Mouse (Mus musculus) bone marrow macrophage, adult 2 months (primary cell): ENCODE measurements around the gene Hapln4. TPM values are rescaled to one million over a fixed set of nuclear protein-coding genes. Genes with fewer than 3 reads are reported as not detected.
"Not testable (repeated sequence)": the region's sequence is repeated elsewhere in the genome, so short reads cannot be mapped to it uniquely, and the experiment has no call there.

ENCODE experiments used
- H3K27ac ChIP-seq: 2 replicates; pipeline ENCODE4 v1.5.1; 2012; ENCODE audit warnings: low read depth, low read length; ENCODE audit not compliant: insufficient read depth
- H3K4me1 ChIP-seq: 2 replicates; pipeline ENCODE4 v1.6.1; 2012; ENCODE audit warnings: low read length; ENCODE audit not compliant: control insufficient read depth, insufficient read depth
- H3K4me3 ChIP-seq: 2 replicates; pipeline ENCODE4 v1.5.1; 2012; ENCODE audit warnings: mild to moderate bottlenecking, low read length, moderate library complexity; ENCODE audit not compliant: insufficient read depth
- CTCF ChIP-seq: IDR thresholded peaks from 2 replicates; pipeline ENCODE4 v1.5.1; 2012; ENCODE audit warnings: low read depth, mild to moderate bottlenecking, low read length, moderate library complexity
- POLR2A ChIP-seq: IDR thresholded peaks from 2 replicates; pipeline ENCODE4 v1.6.1; 2012; ENCODE audit warnings: mild to moderate bottlenecking, low read depth, low read length, borderline replicate concordance
- polyA plus RNA-seq: library from polyadenylated mRNA; stranded (reverse); fragments of >200 nt; gene quantifications from 2 replicates; pipeline ENCODE4 v1.2.4, GENCODE M21; 2012; ENCODE audit not compliant: missing spikeins, insufficient read depth, insufficient read length

The Hapln4 gene
- polyA plus RNA-seq = not detected in 2 replicates

GRCm38 (mm10) chr8:70083285-70083684 is at the start of gene Hapln4:
Gene Hapln4 (plus strand): TSS chr8:70083457.
- Histone ChIP-seq H3K4me1 (peaks cover 3% of the 10 kb centered on the region), H3K4me3 (peak within 1 kb of the TSS; percentile 59), H3K27ac (no peak within 1 kb of the TSS)
- TF ChIP-seq CTCF (no peak), POLR2A (no peak)

DNA sequence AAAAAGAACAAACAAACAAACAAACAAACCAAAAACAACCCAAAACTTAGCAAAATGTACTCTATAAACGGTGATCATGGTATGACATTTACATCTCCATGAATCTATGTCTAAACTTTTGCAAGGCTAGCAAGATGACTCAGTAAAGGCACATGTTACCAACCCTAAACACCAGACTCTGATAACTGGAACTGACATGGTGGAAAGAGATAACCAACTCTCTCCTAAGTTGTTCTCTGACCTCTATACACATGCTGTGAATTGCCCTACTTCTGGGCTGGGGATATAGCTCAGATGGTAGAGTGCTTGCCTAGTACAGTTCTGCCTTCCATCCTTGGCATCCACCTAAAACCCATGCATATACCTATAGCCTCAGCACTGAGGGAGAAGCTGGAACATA is 45.3 kb upstream of the Hapln4 start:
- Histone ChIP-seq H3K4me3 (no peak overlapping the region), H3K4me1 (peaks cover 27% of the 10 kb centered on the region), H3K27ac (no peak overlapping the region)
- TF ChIP-seq POLR2A (no peak), CTCF (no peak)

DNA sequence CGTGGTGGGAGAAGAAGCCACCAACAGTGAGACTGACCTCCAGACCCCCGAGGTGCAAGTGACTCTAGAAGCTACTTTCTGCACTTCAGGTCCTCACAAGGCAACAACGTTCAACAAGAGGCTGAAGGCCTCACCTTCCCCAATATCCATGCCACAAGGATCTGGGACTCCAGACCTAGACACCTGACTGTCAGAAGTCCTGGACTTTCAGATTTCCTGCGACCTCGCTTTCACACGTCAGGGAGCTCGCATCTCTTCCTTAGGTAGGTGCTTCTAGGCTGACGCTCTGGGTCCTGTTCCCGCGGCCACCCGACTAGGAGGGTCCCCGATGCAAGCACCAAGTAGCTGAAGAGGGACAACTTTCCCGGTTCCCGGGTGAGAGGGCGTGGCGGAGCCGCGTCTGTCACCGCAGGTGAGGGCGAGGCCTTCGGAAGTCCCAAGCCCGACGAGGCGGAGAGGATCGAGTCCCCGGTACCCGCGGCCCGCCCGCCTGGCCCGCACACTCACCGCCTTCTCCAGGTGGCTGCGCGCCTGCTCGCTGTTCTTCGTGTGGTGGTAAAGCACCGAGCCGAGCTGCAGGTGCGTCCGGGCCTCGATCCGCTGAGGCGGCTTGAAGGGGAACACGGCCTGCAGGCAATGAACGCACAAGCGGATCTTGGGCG is 41.2 kb upstream of the Hapln4 start:
- Histone ChIP-seq H3K4me1 (peaks cover 23% of the 10 kb centered on the region), H3K4me3 (peak overlapping the region; percentile 96), H3K27ac (peak overlapping the region; percentile 39)
- TF ChIP-seq CTCF = no peak
- no peak for TF ChIP-seq POLR2A

DNA sequence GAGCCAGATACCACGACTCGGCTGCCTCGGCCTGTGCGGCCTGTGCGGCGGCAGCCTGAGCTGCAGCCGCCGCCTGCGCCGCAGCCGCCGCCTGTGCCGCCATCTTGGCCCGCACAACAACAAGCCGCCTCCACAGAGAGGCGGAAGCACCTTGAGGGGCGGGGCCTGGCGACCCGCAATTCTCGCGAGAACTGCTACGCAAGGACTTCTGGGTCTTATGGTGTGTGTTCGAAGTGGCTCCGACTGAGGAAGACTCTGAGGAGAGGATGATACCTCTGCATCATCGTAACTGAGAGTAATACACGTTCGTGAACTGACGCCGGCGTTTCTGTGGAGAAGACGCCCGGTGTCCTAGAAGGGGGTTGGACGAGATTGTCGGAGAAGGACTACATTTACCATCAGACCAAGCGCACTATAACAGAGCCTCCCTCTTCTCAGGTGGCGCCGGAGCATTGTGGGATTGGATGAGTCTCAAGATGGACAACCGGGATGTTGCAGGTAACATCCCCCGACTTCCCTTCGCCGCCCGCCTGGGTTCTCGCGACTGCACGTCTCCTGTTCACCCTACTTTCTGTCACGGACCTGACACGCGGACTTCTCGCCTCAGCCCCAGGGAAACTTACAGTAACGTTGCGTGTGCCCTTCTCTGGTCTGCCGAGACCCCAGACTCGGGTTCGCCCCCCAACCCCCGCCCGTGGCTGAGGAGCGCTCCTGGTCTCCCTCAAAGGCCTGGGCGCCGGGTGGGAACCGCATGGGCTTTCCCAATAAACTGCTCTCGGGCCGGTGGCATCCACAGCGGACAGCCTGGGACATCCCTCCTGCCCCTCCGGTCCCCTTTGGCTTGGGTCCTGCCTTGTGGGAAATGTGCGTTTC is 40.4 kb upstream of the Hapln4 start, which contains the start of the genes Mau2 and Sugp1:
TSS of gene Mau2 (minus strand) at position 152 of the 873 bp plus-strand sequence.
TSS of gene Sugp1 (plus strand) at position 231 of the 873 bp plus-strand sequence.
- H3K27ac ChIP-seq = peak within 1 kb of the TSS; percentile 83
- peak; percentile 8; the same call in 1 of the 2 replicates for TF ChIP-seq CTCF
- no peak; the same call in 1 of the 2 replicates for TF ChIP-seq POLR2A
- H3K4me1 ChIP-seq = peaks cover 20% of the 10 kb centered on the region
- peak within 1 kb of the TSS; percentile 96 for H3K4me3 ChIP-seq

DNA sequence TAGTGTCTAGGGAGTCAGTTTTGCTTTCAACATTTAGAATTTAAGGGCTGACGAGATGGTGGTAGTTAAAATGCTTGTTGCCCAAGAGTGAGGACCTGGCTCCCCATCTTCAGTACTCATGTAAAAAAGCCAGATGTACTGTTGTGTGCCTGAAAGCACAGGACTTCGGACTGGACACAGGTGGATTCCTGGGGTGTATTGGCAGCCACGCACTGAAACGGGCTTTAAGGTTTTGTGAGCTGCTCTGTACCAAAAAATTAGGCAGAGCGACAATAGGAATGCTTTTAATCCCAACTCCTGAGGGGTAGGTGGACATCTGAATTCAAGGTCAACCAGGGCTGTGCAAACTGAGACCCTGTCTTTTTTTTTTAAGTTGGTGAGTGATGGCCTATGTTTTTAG is 39.3 kb upstream of the Hapln4 start:
- Histone ChIP-seq H3K4me3 (peak overlapping the region; percentile 96; the same call in 1 of the 2 replicates), H3K27ac (no peak overlapping the region), H3K4me1 (peaks cover 18% of the 10 kb centered on the region)
- TF ChIP-seq POLR2A (no peak), CTCF (no peak)

DNA sequence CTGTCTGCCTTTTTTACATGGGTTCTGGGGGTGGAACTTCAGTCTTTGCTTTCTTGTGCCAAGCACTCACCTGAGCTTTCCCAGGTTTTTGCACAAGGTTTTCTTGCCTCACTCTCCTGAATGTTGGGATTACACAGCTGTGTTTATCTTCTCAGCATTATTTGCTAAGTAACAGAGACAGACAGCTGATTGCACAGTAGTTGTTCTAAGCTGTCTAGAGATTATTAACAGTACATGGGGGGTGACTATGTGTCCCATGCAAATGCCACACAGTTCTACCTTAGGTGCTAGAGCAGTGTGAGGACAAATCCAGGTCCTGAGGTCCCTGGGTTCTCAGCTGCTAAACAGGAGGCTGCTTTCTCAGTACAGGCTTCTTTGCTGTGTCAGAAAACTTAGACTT is 33.6 kb upstream of the Hapln4 start:
- no peaks in the 10 kb centered on the region for H3K4me1 ChIP-seq
- TF ChIP-seq POLR2A = no peak
- no peak for TF ChIP-seq CTCF
- H3K27ac ChIP-seq = no peak overlapping the region
- no peak overlapping the region for H3K4me3 ChIP-seq

GRCm38 (mm10) chr8:70050434-70050833 is 32.8 kb upstream of the Hapln4 start:
- H3K27ac ChIP-seq, H3K4me1 ChIP-seq, H3K4me3 ChIP-seq: not testable (repeated sequence)

DNA sequence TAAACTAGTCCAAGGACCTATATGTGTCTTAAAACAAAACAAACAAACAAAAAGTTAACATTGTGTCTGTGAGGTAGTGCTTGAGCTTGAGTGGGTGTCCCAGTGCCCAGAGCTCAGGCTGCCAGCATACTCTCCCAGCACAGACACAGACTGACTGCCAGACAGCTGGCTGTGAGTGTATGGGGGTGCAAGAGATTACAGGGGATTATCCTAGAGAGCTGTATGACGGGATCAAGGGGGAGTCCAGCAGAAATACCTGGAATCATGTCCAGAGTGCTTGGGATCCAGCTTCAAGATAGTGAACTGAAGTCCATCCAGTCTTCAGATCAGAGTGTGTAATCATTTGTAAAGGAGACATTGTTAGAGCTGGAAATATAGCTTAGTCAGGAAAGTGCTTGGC is 25.5 kb upstream of the Hapln4 start:
- Histone ChIP-seq H3K4me1 (no peaks in the 10 kb centered on the region), H3K4me3 (no peak overlapping the region), H3K27ac (no peak overlapping the region)
- no peak for TF ChIP-seq POLR2A
- TF ChIP-seq CTCF = no peak

DNA sequence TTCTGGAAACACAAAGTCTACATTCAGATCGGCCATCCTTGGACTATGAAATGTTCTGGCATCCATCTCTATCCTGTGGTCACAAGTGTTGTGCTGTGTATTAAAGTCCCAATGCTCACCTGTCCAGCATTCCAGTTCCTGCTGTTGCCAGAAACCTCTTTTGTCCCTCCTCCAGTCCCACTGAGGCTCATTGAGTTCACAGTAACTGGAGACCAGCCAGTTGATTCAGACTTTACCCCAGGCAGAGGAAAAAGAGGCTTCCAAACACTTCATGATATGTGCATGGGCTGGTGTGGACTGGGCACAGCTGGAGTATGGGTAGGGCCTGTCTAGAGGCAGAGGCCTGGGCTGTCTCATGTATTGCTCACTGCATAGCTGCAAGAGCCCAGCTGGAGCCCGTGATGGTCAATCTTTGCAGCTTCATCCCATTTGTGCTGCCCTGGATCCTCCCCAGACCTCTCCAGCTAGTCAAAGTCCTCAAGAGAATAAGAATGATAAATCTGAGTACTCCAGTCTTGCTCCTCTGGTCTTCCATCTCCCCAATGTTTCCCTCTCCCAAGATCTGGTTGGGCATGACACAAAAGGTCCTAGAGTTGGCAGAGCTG is 11.3 kb upstream of the Hapln4 start:
- Histone ChIP-seq H3K4me3 (no peak overlapping the region), H3K4me1 (no peaks in the 10 kb centered on the region), H3K27ac (no peak overlapping the region)
- TF ChIP-seq POLR2A (no peak), CTCF (no peak)

DNA sequence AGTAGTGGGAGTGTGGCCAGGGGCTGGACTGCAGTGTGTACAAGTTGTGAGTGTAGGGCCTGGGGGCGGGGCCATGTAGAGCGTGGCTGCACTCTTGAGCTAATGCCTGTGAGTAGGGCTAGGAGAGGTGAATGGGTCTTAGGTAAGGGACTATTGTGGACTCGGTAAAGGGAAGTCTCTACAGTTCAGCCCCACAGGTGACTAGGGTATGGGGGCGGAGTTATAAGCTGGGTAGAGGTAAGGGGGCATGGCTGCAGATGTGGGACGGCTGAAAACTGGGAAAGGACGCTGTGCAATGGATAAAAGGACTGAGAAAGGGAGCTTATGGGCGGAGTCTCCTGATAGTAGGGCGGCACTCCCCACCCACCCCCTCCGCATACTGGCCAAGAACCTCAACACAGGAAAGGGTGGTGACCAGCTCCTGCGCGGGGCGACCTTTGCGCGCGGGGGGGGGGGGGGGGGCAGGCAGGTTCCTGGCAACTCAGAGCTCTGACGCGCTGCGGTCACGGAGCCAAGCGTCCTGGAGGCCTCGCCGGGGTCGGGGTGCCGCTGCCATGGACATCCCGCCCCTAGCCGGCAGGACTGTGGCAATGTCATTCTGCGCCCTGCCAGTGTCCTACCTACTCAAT is 10.7 kb upstream of the Hapln4 start, which contains the start of gene Tm6sf2:
TSS of gene Tm6sf2 (plus strand) at position 484 of the 629 bp plus-strand sequence.
- Histone ChIP-seq H3K27ac (no peak within 1 kb of the TSS), H3K4me3 (no peak within 1 kb of the TSS)

More for the DNA sequence above, 10.7 kb upstream of the Hapln4 start, which contains the start of gene Tm6sf2:
- TF ChIP-seq CTCF = no peak
- TF ChIP-seq POLR2A = no peak
- H3K4me1 ChIP-seq = no peaks in the 10 kb centered on the region
